Mouse (Mus musculus): ENCODE measurements around the gene Rph3al.

Rph3al gene

GRCm38 (mm10) chr11:75963730-75964475 lies 25.7 kb upstream of the Rph3al start:
- DNase-seq (ENCODE audit: low read depth, low spot score), result no peak
- Histone ChIP-seq H3K27me3 (ENCODE audit: control insufficient read depth, insufficient read depth, low read length, poor library complexity, severe bottlenecking) (no peaks in the 10 kb centered on the region), H3K36me3 (ENCODE audit: control insufficient read depth, insufficient read depth, low read length, poor library complexity, severe bottlenecking) (no peaks in the 10 kb centered on the region)

GRCm38 (mm10) chr11:75961782-75962181 lies 23.6 kb upstream of the Rph3al start:
- no peak for DNase-seq (ENCODE audit: low read depth, low spot score)
- Histone ChIP-seq H3K27me3 (ENCODE audit: control insufficient read depth, insufficient read depth, low read length, poor library complexity, severe bottlenecking) (no peaks in the 10 kb centered on the region), H3K36me3 (ENCODE audit: control insufficient read depth, insufficient read depth, low read length, poor library complexity, severe bottlenecking) (no peaks in the 10 kb centered on the region)

- Histone ChIP-seq H3K36me3 (ENCODE audit: control insufficient read depth, insufficient read depth, low read length, poor library complexity, severe bottlenecking) (no peaks in the 10 kb centered on the region; the same call in 1 of the 2 replicates), H3K27me3 (ENCODE audit: control insufficient read depth, insufficient read depth, low read length, poor library complexity, severe bottlenecking) (no peaks in the 10 kb centered on the region)
- no peak for DNase-seq (ENCODE audit: low read depth, low spot score)
Measured at GRCm38 (mm10) chr11:75957124-75957832, 19.0 kb upstream of the Rph3al start.

GRCm38 (mm10) chr11:75956651-75957050 lies 18.4 kb upstream of the Rph3al start:
- H3K36me3 ChIP-seq (ENCODE audit: control insufficient read depth, insufficient read depth, low read length, poor library complexity, severe bottlenecking), result no peaks in the 10 kb centered on the region; the same call in 1 of the 2 replicates
- H3K27me3 ChIP-seq (ENCODE audit: control insufficient read depth, insufficient read depth, low read length, poor library complexity, severe bottlenecking), result no peaks in the 10 kb centered on the region
- no peak for DNase-seq (ENCODE audit: low read depth, low spot score)

GRCm38 (mm10) chr11:75954896-75955295 lies 16.7 kb upstream of the Rph3al start:
- Histone ChIP-seq H3K27me3 (ENCODE audit: control insufficient read depth, insufficient read depth, low read length, poor library complexity, severe bottlenecking) (no peaks in the 10 kb centered on the region), H3K36me3 (ENCODE audit: control insufficient read depth, insufficient read depth, low read length, poor library complexity, severe bottlenecking) (no peaks in the 10 kb centered on the region; the same call in 1 of the 2 replicates)
- DNase-seq (ENCODE audit: low read depth, low spot score), result no peak

- Histone ChIP-seq H3K27me3 (ENCODE audit: control insufficient read depth, insufficient read depth, low read length, poor library complexity, severe bottlenecking) (no peaks in the 10 kb centered on the region), H3K36me3 (ENCODE audit: control insufficient read depth, insufficient read depth, low read length, poor library complexity, severe bottlenecking) (no peaks in the 10 kb centered on the region; the same call in 1 of the 2 replicates)
- DNase-seq (ENCODE audit: low read depth, low spot score), result no peak
Measured at GRCm38 (mm10) chr11:75951895-75952294, 13.7 kb upstream of the Rph3al start.

- Histone ChIP-seq H3K36me3 (ENCODE audit: control insufficient read depth, insufficient read depth, low read length, poor library complexity, severe bottlenecking) (no peaks in the 10 kb centered on the region; the same call in 1 of the 2 replicates), H3K27me3 (ENCODE audit: control insufficient read depth, insufficient read depth, low read length, poor library complexity, severe bottlenecking) (no peaks in the 10 kb centered on the region)
- DNase-seq (ENCODE audit: low read depth, low spot score), result no peak
Measured at GRCm38 (mm10) chr11:75950459-75950858, 12.2 kb upstream of the Rph3al start.

- Histone ChIP-seq H3K27me3 (ENCODE audit: control insufficient read depth, insufficient read depth, low read length, poor library complexity, severe bottlenecking) (no peaks in the 10 kb centered on the region), H3K36me3 (ENCODE audit: control insufficient read depth, insufficient read depth, low read length, poor library complexity, severe bottlenecking) (no peaks in the 10 kb centered on the region; the same call in 1 of the 2 replicates)
- no peak for DNase-seq (ENCODE audit: low read depth, low spot score)
Measured at GRCm38 (mm10) chr11:75948789-75949188, 10.6 kb upstream of the Rph3al start.

- H3K27me3 ChIP-seq (ENCODE audit: control insufficient read depth, insufficient read depth, low read length, poor library complexity, severe bottlenecking), result no peaks in the 10 kb centered on the region
- no peaks in the 10 kb centered on the region for H3K36me3 ChIP-seq (ENCODE audit: control insufficient read depth, insufficient read depth, low read length, poor library complexity, severe bottlenecking)
- no peak for DNase-seq (ENCODE audit: low read depth, low spot score)
Measured at GRCm38 (mm10) chr11:75947223-75947622, 9.0 kb upstream of the Rph3al start.

- no peaks in the 10 kb centered on the region for H3K36me3 ChIP-seq (ENCODE audit: control insufficient read depth, insufficient read depth, low read length, poor library complexity, severe bottlenecking)
- no peak for DNase-seq (ENCODE audit: low read depth, low spot score)
- H3K27me3 ChIP-seq (ENCODE audit: control insufficient read depth, insufficient read depth, low read length, poor library complexity, severe bottlenecking), result no peaks in the 10 kb centered on the region
Measured at GRCm38 (mm10) chr11:75945805-75946450, 7.7 kb upstream of the Rph3al start.

GRCm38 (mm10) chr11:75937370-75937871 lies 808 bp downstream of the Rph3al start:
- no peaks in the 10 kb centered on the region for H3K36me3 ChIP-seq (ENCODE audit: control insufficient read depth, insufficient read depth, low read length, poor library complexity, severe bottlenecking)
- H3K27me3 ChIP-seq (ENCODE audit: control insufficient read depth, insufficient read depth, low read length, poor library complexity, severe bottlenecking), result no peaks in the 10 kb centered on the region
- no peak for DNase-seq (ENCODE audit: low read depth, low spot score)

- peak; percentile 54 for DNase-seq (ENCODE audit: low read depth, low spot score)
- Histone ChIP-seq H3K27me3 (ENCODE audit: control insufficient read depth, insufficient read depth, low read length, poor library complexity, severe bottlenecking) (no peaks in the 10 kb centered on the region), H3K36me3 (ENCODE audit: control insufficient read depth, insufficient read depth, low read length, poor library complexity, severe bottlenecking) (no peaks in the 10 kb centered on the region)
Measured at GRCm38 (mm10) chr11:75935819-75936430, 2.3 kb downstream of the Rph3al start.

- Histone ChIP-seq H3K36me3 (ENCODE audit: control insufficient read depth, insufficient read depth, low read length, poor library complexity, severe bottlenecking) (no peaks in the 10 kb centered on the region), H3K27me3 (ENCODE audit: control insufficient read depth, insufficient read depth, low read length, poor library complexity, severe bottlenecking) (no peaks in the 10 kb centered on the region)
- no peak for DNase-seq (ENCODE audit: low read depth, low spot score)
Measured at GRCm38 (mm10) chr11:75934425-75934824, 3.8 kb downstream of the Rph3al start.

- Histone ChIP-seq H3K27me3 (ENCODE audit: control insufficient read depth, insufficient read depth, low read length, poor library complexity, severe bottlenecking) (no peaks in the 10 kb centered on the region), H3K36me3 (ENCODE audit: control insufficient read depth, insufficient read depth, low read length, poor library complexity, severe bottlenecking) (no peaks in the 10 kb centered on the region)
- DNase-seq (ENCODE audit: low read depth, low spot score), result no peak
Measured at GRCm38 (mm10) chr11:75933371-75933770, 4.9 kb downstream of the Rph3al start.
